Mouse (Mus musculus) adrenal gland, adult 2 months (tissue): ENCODE measurements around the gene Bend4. TPM values are rescaled to one million over a fixed set of nuclear protein-coding genes. Genes with fewer than 3 reads are reported as not detected.

Experiments
- DNase-seq: peaks from one replicate; pipeline ENCODE4 v3.0.0; 2021
- polyA plus RNA-seq: library from polyadenylated mRNA; depleted of rRNA; stranded (reverse); fragments of >200 nt; gene quantifications from 2 replicates; pipeline ENCODE4 v1.2.3, GENCODE M21; 2012
- total RNA-seq, 2 experiments: library from RNA; stranded (reverse); gene quantifications; 2 replicates each; pipeline ENCODE4 v1.2.3; 2021

Bend4 gene
- total and polyA plus RNA-seq, 3 experiments, result 0.21 to 0.76 (median 0.72) TPM

- DNase-seq, result no peak
Measured at GRCm38 (mm10) chr5:67419407-67419806, 8.7 kb downstream of the Bend4 start.

GRCm38 (mm10) chr5:67411475-67411874 is 16.6 kb downstream of the Bend4 start:
- no peak for DNase-seq

GRCm38 (mm10) chr5:67410426-67410825 is 17.7 kb downstream of the Bend4 start:
- no peak for DNase-seq

- DNase-seq, result no peak
Measured at GRCm38 (mm10) chr5:67408391-67408790, 19.7 kb downstream of the Bend4 start.

DNA sequence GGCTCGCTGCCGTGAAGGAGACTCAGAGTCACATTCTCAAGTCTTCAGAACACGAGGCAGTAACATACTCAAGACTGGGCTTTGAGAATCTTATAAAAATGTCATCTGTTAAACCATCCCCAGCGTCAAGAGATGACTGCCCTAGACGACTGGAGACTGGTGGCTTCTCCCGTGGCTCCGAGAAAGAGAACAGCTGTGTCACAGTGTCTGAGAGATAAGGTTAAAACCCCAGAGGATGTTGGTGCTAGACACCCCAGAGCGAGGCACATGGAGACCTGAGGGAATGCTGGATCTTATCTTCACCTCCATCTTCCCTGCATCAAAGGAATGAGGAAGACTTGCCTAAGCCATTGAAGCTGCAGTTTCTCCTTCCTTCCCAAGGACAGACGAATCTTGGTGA is 23.2 kb downstream of the Bend4 start:
- no peak for DNase-seq

DNA sequence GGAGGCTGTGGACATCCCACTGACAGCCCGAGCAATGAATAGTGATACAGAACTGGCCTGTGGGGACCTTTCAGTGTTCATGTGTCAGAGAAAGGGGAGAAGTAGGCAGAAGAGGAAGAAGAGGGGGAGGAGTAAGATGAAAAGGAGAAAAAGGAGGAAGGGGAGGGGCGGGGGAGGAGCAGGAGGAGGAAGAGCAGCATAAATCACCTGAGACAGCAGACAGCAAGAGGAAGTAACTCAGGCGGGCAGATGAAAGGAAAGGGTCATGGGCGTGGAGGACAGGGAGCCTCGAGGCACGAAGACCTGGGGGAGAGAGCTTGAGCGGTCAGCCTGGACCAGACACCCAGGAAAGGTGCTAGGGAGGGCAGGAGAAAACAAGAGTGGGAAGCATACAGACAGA is 23.7 kb downstream of the Bend4 start:
- no peak for DNase-seq

DNA sequence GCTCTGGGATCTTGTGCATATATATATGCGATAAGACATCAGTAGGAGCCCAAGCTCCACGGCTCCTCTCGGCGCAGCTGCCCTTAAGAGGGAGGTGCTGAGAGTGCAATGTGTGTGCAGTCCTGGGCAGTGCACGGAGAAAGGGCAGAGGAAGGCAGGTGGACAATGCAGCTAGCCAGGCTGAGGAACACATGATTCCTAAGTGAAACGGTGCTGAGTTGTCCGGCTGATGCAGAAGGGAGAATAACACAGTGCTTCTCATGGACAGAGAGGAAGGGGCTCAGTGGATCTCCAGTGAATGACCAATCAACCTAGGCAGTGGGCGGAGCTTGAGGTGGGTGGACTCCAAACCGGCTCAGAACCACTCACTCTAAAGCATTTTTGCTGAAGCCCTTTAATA is 26.5 kb downstream of the Bend4 start:
- no peak for DNase-seq

DNA sequence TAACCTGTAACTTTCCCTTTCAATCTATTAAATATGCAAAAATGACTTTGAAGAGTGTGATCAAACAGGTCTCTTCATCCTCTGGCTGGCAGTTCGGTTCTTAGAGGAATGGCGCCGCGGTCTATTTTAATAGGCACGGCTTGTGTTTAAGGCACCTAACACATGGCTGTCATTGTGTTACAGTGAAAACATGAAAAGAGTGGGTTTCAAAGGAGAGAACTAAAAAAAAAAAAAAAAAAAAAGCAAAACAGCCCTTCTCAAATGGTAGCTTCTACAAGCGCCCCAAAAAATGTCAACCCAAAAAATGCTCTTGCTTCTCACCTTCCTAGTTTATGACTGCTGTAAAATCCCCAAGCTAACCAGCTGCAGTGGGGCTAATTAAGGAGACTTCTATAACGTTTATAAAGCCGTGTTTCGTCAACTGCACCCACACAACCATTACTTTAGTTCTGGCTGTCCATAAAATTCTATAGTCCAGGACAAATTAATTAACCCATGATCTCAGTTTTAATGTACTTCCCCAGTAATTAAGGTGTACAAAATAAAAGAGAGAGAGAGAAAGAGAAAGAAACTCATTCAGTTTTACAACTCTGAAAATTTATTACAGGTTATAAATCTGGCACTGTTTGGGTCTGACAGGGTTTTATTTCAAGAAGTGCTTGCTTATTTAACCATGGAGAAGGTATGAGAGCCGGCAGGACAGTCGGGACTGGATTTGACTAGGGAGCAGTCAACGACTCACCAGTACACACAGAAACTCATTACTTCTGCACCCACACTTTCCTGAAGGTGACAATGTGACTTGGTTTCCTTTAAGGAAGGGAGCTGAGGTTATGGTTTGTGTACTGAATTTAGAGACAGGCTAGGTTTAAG is 27.3 kb downstream of the Bend4 start:
- DNase-seq, result no peak

DNA sequence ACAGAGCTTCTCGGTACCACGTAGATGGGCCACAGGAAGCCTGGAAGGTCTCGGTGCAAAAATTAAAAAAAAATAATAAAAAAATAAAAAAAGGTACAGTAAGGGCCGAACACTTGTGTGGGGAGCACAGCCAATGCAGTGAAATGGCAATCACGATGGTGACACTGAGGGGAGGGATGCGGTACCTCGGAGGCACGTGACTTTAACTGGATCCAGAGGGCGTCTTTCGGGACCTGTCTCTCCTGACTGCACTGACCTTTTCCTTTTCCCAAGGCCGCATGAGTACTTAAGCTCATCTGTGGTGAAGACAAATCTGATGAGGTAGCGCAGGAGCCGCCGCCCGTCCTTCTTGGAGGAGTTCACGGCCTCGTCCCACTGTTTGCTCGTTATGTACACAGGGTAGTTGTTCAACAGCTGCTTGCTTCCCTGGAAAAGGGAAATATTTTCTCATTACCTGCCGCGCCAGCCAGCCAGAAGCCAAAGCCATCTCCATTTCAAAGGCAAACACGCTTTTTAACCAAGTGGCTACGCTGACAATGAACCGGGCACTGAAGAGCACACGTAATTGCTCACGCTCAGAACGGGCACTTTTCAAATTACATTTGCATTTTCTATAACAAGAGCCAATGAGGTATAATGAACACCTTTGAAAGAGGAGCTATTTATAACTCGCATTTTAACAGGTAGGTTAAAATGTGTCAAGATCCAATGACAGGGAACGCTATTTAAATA is 28.1 kb downstream of the Bend4 start:
- no peak for DNase-seq

- DNase-seq, result no peak
Measured at GRCm38 (mm10) chr5:67397186-67397585, 30.9 kb downstream of the Bend4 start.

- no peak for DNase-seq
Measured at GRCm38 (mm10) chr5:67395211-67395851, 32.8 kb downstream of the Bend4 start.

GRCm38 (mm10) chr5:67393951-67394350 is 34.2 kb downstream of the Bend4 start:
- DNase-seq, result peak; percentile 43

- DNase-seq, result no peak
Measured at GRCm38 (mm10) chr5:67382556-67382955, 45.6 kb downstream of the Bend4 start.

GRCm38 (mm10) chr5:67381690-67382089 is 46.4 kb downstream of the Bend4 start:
- no peak for DNase-seq

GRCm38 (mm10) chr5:67377044-67377621 is 51.0 kb downstream of the Bend4 start:
- no peak for DNase-seq

DNA sequence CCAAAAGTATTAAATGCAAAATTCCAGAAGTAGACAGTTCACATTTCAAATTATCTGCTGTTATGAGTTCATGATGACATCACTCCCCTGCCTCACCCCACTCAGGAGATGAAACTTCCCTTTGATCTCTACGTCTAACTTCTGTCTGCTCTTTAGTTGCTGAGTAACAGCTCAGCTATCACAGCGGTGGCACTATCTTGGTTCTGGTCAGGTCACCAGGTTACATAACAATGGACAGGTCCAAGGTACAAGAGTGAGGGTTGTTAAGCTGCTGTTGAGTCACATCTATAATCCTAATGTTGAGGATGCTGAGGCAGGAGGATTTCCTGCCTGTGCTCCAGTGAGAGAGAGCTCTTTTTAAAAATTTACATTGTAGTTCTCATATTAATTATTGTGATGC is 65.2 kb downstream of the Bend4 start:
- no peak for DNase-seq

- DNase-seq, result no peak
Measured at GRCm38 (mm10) chr5:67362316-67362715, 65.8 kb downstream of the Bend4 start.

- no peak for DNase-seq
Measured at GRCm38 (mm10) chr5:67348949-67349348, 79.2 kb downstream of the Bend4 start.

DNA sequence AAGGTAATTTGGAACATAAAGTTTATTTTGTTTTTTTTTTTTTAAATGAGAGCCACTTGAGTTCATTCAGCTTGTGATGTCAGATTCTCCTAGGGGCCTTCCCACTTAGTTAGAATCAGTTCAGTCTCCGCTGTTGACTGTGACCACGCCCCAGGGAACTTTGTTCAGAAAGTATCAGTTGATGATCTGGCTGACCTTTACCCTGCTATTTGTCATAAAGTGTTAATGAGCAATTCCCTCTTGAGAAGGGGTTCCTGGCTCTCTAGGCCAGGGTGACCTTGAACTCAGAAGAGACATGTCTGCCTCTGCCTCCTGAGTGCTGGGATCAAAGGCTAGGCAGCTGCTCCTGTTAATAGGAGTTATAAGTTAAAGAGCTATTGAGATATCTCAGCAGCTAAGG is 81.0 kb downstream of the Bend4 start:
- no peak for DNase-seq
